Mouse (Mus musculus): ENCODE measurements around the gene Fnbp1. TPM values are rescaled to one million over a fixed set of nuclear protein-coding genes. Genes with fewer than 3 reads are reported as not detected.

Gene Fnbp1
- polyA plus RNA-seq, 1 experiment from 2014 or later: 33.2 TPM

DNA sequence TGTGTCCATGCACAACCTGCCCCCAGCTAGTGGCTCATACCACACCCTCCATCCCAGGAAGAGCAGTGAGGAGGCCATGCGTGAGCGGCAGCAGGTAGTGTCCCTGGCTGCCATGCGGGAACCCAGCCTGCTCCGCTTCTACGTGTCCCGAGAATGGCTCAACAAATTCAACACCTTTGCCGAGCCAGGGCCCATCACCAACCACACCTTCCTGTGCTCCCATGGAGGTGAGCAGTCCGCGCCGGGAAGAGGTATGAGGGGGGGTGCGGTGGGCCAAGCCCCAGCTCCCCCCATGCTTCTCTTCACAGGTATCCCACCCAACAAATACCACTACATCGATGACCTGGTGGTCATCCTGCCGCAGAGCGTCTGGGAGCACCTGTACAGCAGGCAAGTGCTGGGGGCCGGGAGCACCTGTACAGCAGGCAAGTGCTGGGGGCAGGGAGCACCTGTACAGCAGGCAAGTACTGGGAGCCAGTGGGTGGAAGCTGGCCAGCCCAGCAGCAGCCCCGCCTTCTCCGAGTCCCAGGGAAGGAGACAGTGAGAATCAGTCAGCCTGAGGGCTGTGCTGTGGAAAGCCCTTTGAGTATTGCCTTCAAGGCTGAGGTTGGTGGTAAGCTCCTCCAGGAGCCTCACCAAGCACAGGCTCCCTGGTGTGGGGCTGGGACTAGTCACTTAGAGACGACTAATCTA lies 124.0 kb downstream of the Fnbp1 start:
- Histone ChIP-seq H3K4me1 (ENCODE audit: control insufficient read depth, insufficient read depth, low read length) (no peaks in the 10 kb centered on the region), H3K4me3 (ENCODE audit: low read depth, low read length) (no peak overlapping the region), H3K27me3 (ENCODE audit: control insufficient read depth, insufficient read depth, low read depth, low read length) (no peaks in the 10 kb centered on the region), H3K36me3 (ENCODE audit: control insufficient read depth, insufficient read depth, low read length) (peaks cover 37% of the 10 kb centered on the region), H3K9me3 (replicated peaks; ENCODE audit: control insufficient read depth, low read length, poor library complexity, severe bottlenecking) (no peaks in the 10 kb centered on the region), H3K4me2 (ENCODE audit: low read length) (no peak overlapping the region), H3K27ac (ENCODE audit: low read length) (no peak overlapping the region), H3K9ac (ENCODE audit: low read depth, low read length) (no peak overlapping the region)
- WGBS: 94% methylated on average over 18 of the region's 18 CpGs
- ATAC-seq: no peak

DNA sequence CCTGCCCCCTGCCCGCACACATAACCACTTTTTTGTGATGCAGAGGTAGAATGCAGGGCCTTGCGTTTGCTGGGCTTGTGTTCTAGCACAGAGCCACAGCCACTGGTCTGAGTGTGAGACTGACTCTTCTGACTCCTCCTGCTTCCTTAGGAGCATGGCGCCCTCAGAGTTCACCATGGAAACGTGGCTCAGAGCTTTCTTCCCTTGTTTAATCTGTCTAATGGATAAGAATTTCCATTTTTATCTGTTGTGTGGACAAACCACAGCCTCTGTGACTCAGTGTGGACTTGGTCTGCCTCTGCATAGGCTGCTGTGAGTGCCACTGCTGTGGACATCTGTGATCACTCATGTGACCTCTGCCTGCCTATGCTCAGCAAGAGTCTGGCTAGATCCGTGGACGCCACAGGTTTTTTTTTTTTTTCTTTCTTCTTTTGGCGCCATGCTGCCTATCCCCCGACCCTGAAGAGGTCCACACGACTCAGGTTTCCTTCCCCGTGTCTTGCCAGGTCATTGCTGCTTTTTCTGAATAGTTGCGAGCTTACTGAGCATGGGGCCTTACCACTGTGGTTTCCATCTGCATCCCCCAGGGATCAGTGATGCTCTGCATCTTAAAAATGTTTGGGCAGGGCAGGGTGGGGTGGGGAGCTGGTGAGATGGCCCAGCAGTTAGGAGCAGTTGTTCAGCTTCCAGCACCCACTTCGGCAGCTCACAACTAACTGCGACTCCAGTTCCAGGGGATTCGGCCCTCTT lies 128.3 kb downstream of the Fnbp1 start:
- H3K27me3 ChIP-seq (ENCODE audit: control insufficient read depth, insufficient read depth, low read depth, low read length): no peaks in the 10 kb centered on the region
- no peak overlapping the region for H3K9ac ChIP-seq (ENCODE audit: low read depth, low read length)
- H3K9me3 ChIP-seq (replicated peaks; ENCODE audit: control insufficient read depth, low read length, poor library complexity, severe bottlenecking): no peaks in the 10 kb centered on the region
- no peak overlapping the region for H3K27ac ChIP-seq (ENCODE audit: low read length)
- 78% methylated on average over 14 of the region's 14 CpGs for WGBS
- no peaks in the 10 kb centered on the region for H3K4me1 ChIP-seq (ENCODE audit: control insufficient read depth, insufficient read depth, low read length)
- H3K4me2 ChIP-seq (ENCODE audit: low read length): no peak overlapping the region
- no peak overlapping the region for H3K4me3 ChIP-seq (ENCODE audit: low read depth, low read length)
- H3K36me3 ChIP-seq (ENCODE audit: control insufficient read depth, insufficient read depth, low read length): peaks cover 37% of the 10 kb centered on the region
- no peak for ATAC-seq

- H3K9me3 ChIP-seq (replicated peaks; ENCODE audit: control insufficient read depth, low read length, poor library complexity, severe bottlenecking): no peaks in the 10 kb centered on the region
- WGBS: 93% methylated on average over 5 of the region's 5 CpGs
- H3K4me3 ChIP-seq (ENCODE audit: low read depth, low read length): no peak overlapping the region
- peaks cover 42% of the 10 kb centered on the region for H3K36me3 ChIP-seq (ENCODE audit: control insufficient read depth, insufficient read depth, low read length)
- no peak overlapping the region for H3K27ac ChIP-seq (ENCODE audit: low read length)
- H3K9ac ChIP-seq (ENCODE audit: low read depth, low read length): no peak overlapping the region
- H3K4me1 ChIP-seq (ENCODE audit: control insufficient read depth, insufficient read depth, low read length): no peaks in the 10 kb centered on the region
- no peaks in the 10 kb centered on the region for H3K27me3 ChIP-seq (ENCODE audit: control insufficient read depth, insufficient read depth, low read depth, low read length)
- H3K4me2 ChIP-seq (ENCODE audit: low read length): no peak overlapping the region
- ATAC-seq: no peak
These were observed 134.6 kb downstream of the Fnbp1 start for GRCm38 (mm10) chr2:31007208-31007607.

DNA sequence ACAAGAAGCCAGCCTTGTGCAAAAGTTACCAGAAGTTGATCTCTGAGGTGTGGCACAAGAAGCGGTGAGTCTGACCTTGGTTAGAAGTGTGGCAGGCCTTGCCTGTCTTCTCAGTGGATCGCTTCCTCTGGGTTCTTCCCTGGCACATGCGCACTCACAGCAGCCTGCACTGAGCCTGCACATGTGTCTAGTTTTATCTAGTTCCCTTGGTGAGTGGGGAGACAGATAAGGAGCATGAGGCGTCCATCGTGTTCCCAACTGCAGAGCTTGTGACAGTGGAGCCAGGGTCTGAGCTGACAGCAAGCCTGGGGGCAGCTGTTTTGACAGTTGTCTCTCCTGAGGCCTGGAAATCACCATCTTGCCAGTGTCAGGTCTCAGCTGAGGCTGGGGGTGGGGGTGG lies 135.4 kb downstream of the Fnbp1 start:
- no peaks in the 10 kb centered on the region for H3K9me3 ChIP-seq (replicated peaks; ENCODE audit: control insufficient read depth, low read length, poor library complexity, severe bottlenecking)
- no peak for ATAC-seq
- no peaks in the 10 kb centered on the region for H3K4me1 ChIP-seq (ENCODE audit: control insufficient read depth, insufficient read depth, low read length)
- H3K4me3 ChIP-seq (ENCODE audit: low read depth, low read length): no peak overlapping the region
- peaks cover 42% of the 10 kb centered on the region for H3K36me3 ChIP-seq (ENCODE audit: control insufficient read depth, insufficient read depth, low read length)
- 88% methylated on average over 5 of the region's 5 CpGs for WGBS
- no peaks in the 10 kb centered on the region for H3K27me3 ChIP-seq (ENCODE audit: control insufficient read depth, insufficient read depth, low read depth, low read length)
- no peak overlapping the region for H3K4me2 ChIP-seq (ENCODE audit: low read length)
- H3K9ac ChIP-seq (ENCODE audit: low read depth, low read length): no peak overlapping the region
- H3K27ac ChIP-seq (ENCODE audit: low read length): no peak overlapping the region

DNA sequence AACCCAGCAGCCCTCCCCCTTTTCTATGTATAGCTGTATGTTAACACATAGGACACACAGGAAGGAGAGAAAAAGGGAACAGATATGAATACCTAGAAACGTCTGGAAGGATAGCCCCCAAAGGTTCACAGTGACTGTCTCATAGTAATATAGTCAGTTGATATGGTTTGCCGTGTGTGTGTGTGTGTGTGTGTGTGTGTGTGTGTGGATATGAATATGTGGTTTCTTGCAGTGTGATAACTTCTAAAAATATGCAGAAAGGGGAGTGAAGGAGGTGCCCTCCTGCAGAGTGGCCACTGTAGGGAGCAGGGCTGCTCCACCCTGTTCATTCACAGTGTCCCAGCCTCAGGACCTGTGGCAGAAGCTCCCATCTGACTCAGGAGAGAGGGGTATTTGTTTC lies 136.4 kb downstream of the Fnbp1 start:
- Histone ChIP-seq H3K36me3 (ENCODE audit: control insufficient read depth, insufficient read depth, low read length) (peaks cover 35% of the 10 kb centered on the region), H3K27ac (ENCODE audit: low read length) (no peak overlapping the region), H3K4me3 (ENCODE audit: low read depth, low read length) (no peak overlapping the region), H3K4me1 (ENCODE audit: control insufficient read depth, insufficient read depth, low read length) (no peaks in the 10 kb centered on the region), H3K27me3 (ENCODE audit: control insufficient read depth, insufficient read depth, low read depth, low read length) (no peaks in the 10 kb centered on the region), H3K4me2 (ENCODE audit: low read length) (no peak overlapping the region), H3K9me3 (replicated peaks; ENCODE audit: control insufficient read depth, low read length, poor library complexity, severe bottlenecking) (no peaks in the 10 kb centered on the region), H3K9ac (ENCODE audit: low read depth, low read length) (no peak overlapping the region)
- 77% methylated on average over 2 of the region's 2 CpGs for WGBS
- ATAC-seq: no peak

GRCm38 (mm10) chr2:31002857-31003256 lies 139.0 kb downstream of the Fnbp1 start:
- Histone ChIP-seq H3K4me2 (ENCODE audit: low read length) (no peak overlapping the region), H3K9me3 (replicated peaks; ENCODE audit: control insufficient read depth, low read length, poor library complexity, severe bottlenecking) (no peaks in the 10 kb centered on the region), H3K4me3 (ENCODE audit: low read depth, low read length) (no peak overlapping the region), H3K36me3 (ENCODE audit: control insufficient read depth, insufficient read depth, low read length) (peaks cover 37% of the 10 kb centered on the region), H3K27me3 (ENCODE audit: control insufficient read depth, insufficient read depth, low read depth, low read length) (no peaks in the 10 kb centered on the region), H3K27ac (ENCODE audit: low read length) (no peak overlapping the region), H3K4me1 (ENCODE audit: control insufficient read depth, insufficient read depth, low read length) (no peaks in the 10 kb centered on the region), H3K9ac (ENCODE audit: low read depth, low read length) (no peak overlapping the region)
- WGBS: 97% methylated on average over 10 of the region's 10 CpGs
- no peak for ATAC-seq

DNA sequence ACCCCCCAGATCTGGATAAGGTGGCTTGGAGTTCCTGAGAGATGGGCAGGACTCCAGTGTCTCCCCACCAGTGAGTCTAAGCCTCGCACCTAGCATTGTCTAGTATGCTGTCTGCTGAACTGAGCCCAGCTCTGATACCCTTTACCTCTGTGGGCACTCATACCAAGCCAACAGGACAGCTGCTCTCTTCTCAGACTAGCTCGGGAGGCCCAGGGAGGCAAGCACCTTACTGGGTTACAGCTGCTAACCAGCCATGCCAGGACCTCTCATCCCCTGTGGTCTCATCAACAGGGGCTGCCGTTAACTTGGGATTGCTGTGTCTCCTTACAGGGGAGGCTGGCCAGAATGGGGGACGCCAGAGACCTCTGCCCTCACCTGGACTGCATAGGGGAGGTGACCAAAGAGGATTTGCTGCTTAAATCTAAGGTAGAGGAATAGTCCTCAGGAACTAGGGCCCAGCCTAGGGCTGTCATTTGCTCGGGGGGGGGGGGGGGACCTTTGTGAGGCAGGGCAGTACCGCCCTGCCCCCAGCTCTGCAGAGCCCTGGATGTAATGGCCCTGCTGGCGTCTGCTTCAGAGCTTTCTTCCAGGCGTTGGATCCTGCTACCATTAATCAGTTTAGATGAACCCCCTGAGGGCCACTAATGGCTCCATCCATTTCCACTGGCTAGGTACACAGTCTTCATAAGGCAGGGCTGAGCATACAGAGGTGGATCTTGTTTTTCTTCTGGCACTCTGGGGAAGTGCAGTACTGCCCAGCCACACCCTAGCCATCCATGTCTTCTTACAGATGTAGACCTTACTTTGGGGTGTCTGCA lies 143.2 kb downstream of the Fnbp1 start:
- Histone ChIP-seq H3K27me3 (ENCODE audit: control insufficient read depth, insufficient read depth, low read depth, low read length) (no peaks in the 10 kb centered on the region), H3K9ac (ENCODE audit: low read depth, low read length) (no peak overlapping the region), H3K9me3 (replicated peaks; ENCODE audit: control insufficient read depth, low read length, poor library complexity, severe bottlenecking) (no peaks in the 10 kb centered on the region), H3K4me2 (ENCODE audit: low read length) (no peak overlapping the region), H3K4me3 (ENCODE audit: low read depth, low read length) (no peak overlapping the region), H3K4me1 (ENCODE audit: control insufficient read depth, insufficient read depth, low read length) (no peaks in the 10 kb centered on the region), H3K36me3 (ENCODE audit: control insufficient read depth, insufficient read depth, low read length) (peaks cover 24% of the 10 kb centered on the region), H3K27ac (ENCODE audit: low read length) (no peak overlapping the region)
- ATAC-seq: no peak
- WGBS: 83% methylated on average over 7 of the region's 8 CpGs

GRCm38 (mm10) chr2:30995432-30995996 lies 146.3 kb downstream of the Fnbp1 start:
- peaks cover 6% of the 10 kb centered on the region; the same call in 1 of the 2 replicates for H3K36me3 ChIP-seq (ENCODE audit: control insufficient read depth, insufficient read depth, low read length)
- no peak overlapping the region for H3K4me2 ChIP-seq (ENCODE audit: low read length)
- no peaks in the 10 kb centered on the region for H3K9me3 ChIP-seq (replicated peaks; ENCODE audit: control insufficient read depth, low read length, poor library complexity, severe bottlenecking)
- no peaks in the 10 kb centered on the region for H3K4me1 ChIP-seq (ENCODE audit: control insufficient read depth, insufficient read depth, low read length)
- WGBS: 71% methylated on average over 11 of the region's 11 CpGs
- no peak overlapping the region for H3K9ac ChIP-seq (ENCODE audit: low read depth, low read length)
- no peak overlapping the region for H3K4me3 ChIP-seq (ENCODE audit: low read depth, low read length)
- no peak for ATAC-seq
- no peaks in the 10 kb centered on the region for H3K27me3 ChIP-seq (ENCODE audit: control insufficient read depth, insufficient read depth, low read depth, low read length)
- no peak overlapping the region for H3K27ac ChIP-seq (ENCODE audit: low read length)
